Comparison of ENCODE assay signal across 8 mouse cellular contexts in genomic region chr19:44292941-44293768, GRCm38 (mm10). TPM values are rescaled to one million over a fixed set of nuclear protein-coding genes. Genes with fewer than 3 reads are reported as not detected.
DNase-seq lines count a peak whose midpoint lies in the region; ATAC-seq and TF ChIP-seq lines count a peak whose summit lies in the region.

Gene Scd2, plus strand, starts transcription at chr19:44293674.

- no peak for TF ChIP-seq POLR2A in cortical plate, adult 2 months (IDR thresholded peaks at IDR 0.05; ENCODE audit: extremely low read depth, insufficient read depth, low read length)

- TF ChIP-seq CTCF in gastrocnemius, adult 2 months (IDR thresholded peaks at IDR 0.05), result no peak
- no peak for TF ChIP-seq CTCF in cortical plate, adult 2 months (IDR thresholded peaks at IDR 0.05; ENCODE audit: extremely low read depth, insufficient read depth, low read length)

- peak within 1 kb of the TSS; percentile 79 for H3K4me3 ChIP-seq in gastrocnemius, adult 2 months
- peak within 1 kb of the TSS; percentile 77 for H3K4me3 ChIP-seq in cortical plate, adult 2 months (ENCODE audit: insufficient read depth, low read length)
- H3K4me3 ChIP-seq in heart, embryonic 16.5 days (ENCODE audit: low read length), result peak within 1 kb of the TSS; percentile 81
- peak within 1 kb of the TSS; percentile 77 for H3K4me3 ChIP-seq in midbrain, embryonic 16.5 days (ENCODE audit: low read depth, low read length)

- peaks cover 20% of the 10 kb centered on the region for H3K36me3 ChIP-seq in heart, embryonic 16.5 days (ENCODE audit: control insufficient read depth, insufficient read depth)
- 0 out of 2 replicates have a peak, but pooled peaks cover 2% of the 10 kb centered on the region for H3K36me3 ChIP-seq in midbrain, embryonic 16.5 days (ENCODE audit: control insufficient read depth, insufficient read depth, low read length)

- peak; percentile 10 for ATAC-seq in heart, embryonic 16.5 days (replicated peaks; ENCODE audit: extremely low read depth, insufficient read depth, low FRiP score)
- peak; percentile 5 for ATAC-seq in midbrain, embryonic 16.5 days

- H3K4me1 ChIP-seq in cortical plate, adult 2 months (ENCODE audit: control insufficient read depth, insufficient read depth, low read length), result no peaks in the 10 kb centered on the region; the same call in none of the 2 replicates
- H3K4me1 ChIP-seq in heart, embryonic 16.5 days (ENCODE audit: control insufficient read depth, insufficient read depth, low read length), result peaks cover 45% of the 10 kb centered on the region
- peaks cover 36% of the 10 kb centered on the region for H3K4me1 ChIP-seq in midbrain, embryonic 16.5 days (ENCODE audit: control insufficient read depth, insufficient read depth, low read length)

- WGBS in heart, embryonic 16.5 days, result 2% methylated on average over 21 of the region's 21 CpGs
- WGBS in midbrain, embryonic 16.5 days, result 2% methylated on average over 21 of the region's 21 CpGs

- intact Hi-C loops in gastrocnemius, adult 2 months (cut with DNase I), result no loop called here
- intact Hi-C loops in gastrocnemius, postnatal 36 days (cut with DNase I), result no loop called here
- intact Hi-C loops in left cerebral cortex, postnatal 14 days (cut with DNase I), result no loop called here

- no peaks in the 10 kb centered on the region for H3K9me3 ChIP-seq in heart, embryonic 16.5 days (replicated peaks; ENCODE audit: control insufficient read depth, low read length)
- no peaks in the 10 kb centered on the region for H3K9me3 ChIP-seq in midbrain, embryonic 16.5 days (replicated peaks; ENCODE audit: control insufficient read depth, low read length, poor library complexity, severe bottlenecking)

- peak within 1 kb of the TSS; percentile 96 for H3K4me2 ChIP-seq in heart, embryonic 16.5 days (ENCODE audit: low read depth, low read length)
- peak within 1 kb of the TSS; percentile 95 for H3K4me2 ChIP-seq in midbrain, embryonic 16.5 days (ENCODE audit: low read length)

- H3K27ac ChIP-seq in gastrocnemius, adult 2 months, result peak within 1 kb of the TSS; percentile 86
- H3K27ac ChIP-seq in cortical plate, adult 2 months (ENCODE audit: insufficient read depth, low read length), result peak within 1 kb of the TSS; percentile 83
- peak within 1 kb of the TSS; percentile 98 for H3K27ac ChIP-seq in heart, embryonic 16.5 days (ENCODE audit: low read length)
- H3K27ac ChIP-seq in midbrain, embryonic 16.5 days (ENCODE audit: low read length), result peak within 1 kb of the TSS; percentile 99

- DNase-seq in gastrocnemius, adult 2 months, result no peak
- no peak for DNase-seq in gastrocnemius, postnatal 36 days
- DNase-seq in CD4-positive helper T cell, adult 2 months (ENCODE audit: low read depth, low spot score), result peak; percentile 22
- no peak for DNase-seq in left cerebral cortex, postnatal 14 days (ENCODE audit: low spot score in 2 of 2)
- no peak for DNase-seq in right cerebral cortex, postnatal 36 days (ENCODE audit: low spot score in 2 of 2)

- no peaks in the 10 kb centered on the region for H3K27me3 ChIP-seq in heart, embryonic 16.5 days (ENCODE audit: control insufficient read depth, insufficient read depth, low read length)
- no peaks in the 10 kb centered on the region for H3K27me3 ChIP-seq in midbrain, embryonic 16.5 days (ENCODE audit: control insufficient read depth, insufficient read depth, low read depth, low read length)

- peak within 1 kb of the TSS; percentile 91 for H3K9ac ChIP-seq in heart, embryonic 16.5 days (ENCODE audit: low read length)
- H3K9ac ChIP-seq in midbrain, embryonic 16.5 days (ENCODE audit: low read depth, low read length), result peak within 1 kb of the TSS; percentile 89

RNA-seq across cellular contexts. Expression of gene Scd2, which starts in this region (rescaled TPM):
- 1 to 10 TPM; 7.4 to 9.1 TPM for total RNA-seq in gastrocnemius, adult 2 months (2021)
- 10 to 100 TPM in 1 of 2 experiments, 1 to 10 TPM in 1; 6.4 to 12.3 TPM for total RNA-seq in gastrocnemius, postnatal 36 days (2021)
- polyA plus RNA-seq in cortical plate, adult 2 months (2012; rRNA removed), result 600 and 717 TPM in 2 replicates
- polyA plus RNA-seq in heart, embryonic 16.5 days (2015; fragmentation: Nextera tagmentation; extraction: Ambion mirVana), result 134 and 148 TPM in 2 replicates
- 100 to 1,000 TPM; 555 to 608 TPM for total RNA-seq in left cerebral cortex, postnatal 14 days (2021)
- 281 and 311 TPM in 2 replicates for polyA plus RNA-seq in midbrain, embryonic 16.5 days (2015; fragmentation: Nextera tagmentation; extraction: Ambion mirVana)

Comparison
In these comparisons a context has a peak if more than half of its experiments do, and no peak if none do; other contexts are left out.
1. RNA of gene Scd2 (total RNA-seq): 555 to 608 TPM in left cerebral cortex, postnatal 14 days; 6.4 to 12.3 TPM in gastrocnemius, postnatal 36 days and 7.4 to 9.1 TPM in gastrocnemius, adult 2 months; every median in the first group is over 10 times any median in the second.
2. Peak in every context shown above with its lines, with median percentiles within 50 percentile points of each other: H3K27ac ChIP-seq and H3K4me3 ChIP-seq.